Mouse (Mus musculus): ENCODE measurements around the gene Cyp4f14. TPM values are rescaled to one million over a fixed set of nuclear protein-coding genes. Genes with fewer than 3 reads are reported as not detected.

Gene Cyp4f14
- polyA plus RNA-seq, 1 experiment from 2014 or later = not detected

Other genes starting within 250 kb of the Cyp4f14 start
- 0.71 and 0.75 TPM in 2 replicates for gene Cyp4f15, start 231.7 kb downstream of the Cyp4f14 start, polyA plus RNA-seq (2014; fragmentation: Nextera tagmentation; extraction: Ambion mirVana)
- 39.8 and 53.0 TPM in 2 replicates for gene Zfp871, start 129.1 kb downstream of the Cyp4f14 start, polyA plus RNA-seq (2014; fragmentation: Nextera tagmentation; extraction: Ambion mirVana)
- 2.8 and 3.5 TPM in 2 replicates for gene Zfp811, start 107.4 kb downstream of the Cyp4f14 start, polyA plus RNA-seq (2014; fragmentation: Nextera tagmentation; extraction: Ambion mirVana)
- 14.5 and 15.4 TPM in 2 replicates for gene Zfp799, start 87.1 kb downstream of the Cyp4f14 start, polyA plus RNA-seq (2014; fragmentation: Nextera tagmentation; extraction: Ambion mirVana)
- 8.7 and 8.9 TPM in 2 replicates for gene Zfp870, start 25.7 kb downstream of the Cyp4f14 start, polyA plus RNA-seq (2014; fragmentation: Nextera tagmentation; extraction: Ambion mirVana)
- 11.6 and 12.8 TPM in 2 replicates for gene Cyp4f13, start 30.1 kb upstream of the Cyp4f14 start, polyA plus RNA-seq (2014; fragmentation: Nextera tagmentation; extraction: Ambion mirVana)
- gene Zfp472, start 48.5 kb upstream of the Cyp4f14 start, polyA plus RNA-seq (2014; fragmentation: Nextera tagmentation; extraction: Ambion mirVana) = 9.0 and 11.3 TPM in 2 replicates
- 9.4 and 10.7 TPM in 2 replicates for gene Zfp952, start 75.8 kb upstream of the Cyp4f14 start, polyA plus RNA-seq (2014; fragmentation: Nextera tagmentation; extraction: Ambion mirVana)
- 8.6 and 12.8 TPM in 2 replicates for gene Zfp763, start 116.1 kb upstream of the Cyp4f14 start, polyA plus RNA-seq (2014; fragmentation: Nextera tagmentation; extraction: Ambion mirVana)
- gene 4921501E09Rik, start 150.7 kb upstream of the Cyp4f14 start, polyA plus RNA-seq (2014; fragmentation: Nextera tagmentation; extraction: Ambion mirVana) = not detected in 2 replicates
- gene Zfp563, start 172.0 kb upstream of the Cyp4f14 start, polyA plus RNA-seq (2014; fragmentation: Nextera tagmentation; extraction: Ambion mirVana) = 7.8 and 9.0 TPM in 2 replicates
- 0.06 TPM in 1 of 2 replicates, not detected in the other for gene Morc2b, start 222.3 kb upstream of the Cyp4f14 start, polyA plus RNA-seq (2014; fragmentation: Nextera tagmentation; extraction: Ambion mirVana)